Mouse (Mus musculus): ENCODE data around the gene Chic2. TPM values are rescaled to one million over a fixed set of nuclear protein-coding genes. Genes with fewer than 3 reads are reported as not detected.

Gene Chic2
- polyA plus RNA-seq, 1 experiment from 2014 or later, result 32.5 TPM

DNA sequence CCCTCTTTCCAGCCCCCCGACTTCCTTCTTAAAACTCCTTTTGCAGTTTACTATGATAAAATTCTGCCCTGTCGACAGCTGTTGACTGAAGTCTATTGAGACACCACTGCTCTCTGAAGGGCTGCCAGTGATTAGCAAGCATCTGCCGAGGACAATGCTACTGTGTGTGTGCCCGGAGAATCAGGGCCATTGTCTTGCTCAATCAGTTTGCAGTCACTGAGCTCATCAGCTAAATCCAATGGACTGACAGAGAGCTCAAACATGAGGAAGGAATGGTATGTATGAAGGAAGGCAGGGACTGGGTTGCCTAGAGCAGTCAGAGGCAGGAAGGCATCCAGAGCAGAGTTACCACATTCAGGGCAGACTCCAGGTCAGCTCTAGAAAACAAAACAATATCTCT is 18.6 kb upstream of the Chic2 start:
- Histone ChIP-seq H3K27me3 (replicated peaks) (peaks cover 23% of the 10 kb centered on the region), H3K9me3 (replicated peaks) (no peaks in the 10 kb centered on the region), H3K4me2 (no peak overlapping the region), H3K4me3 (no peak overlapping the region), H3K4me1 (no peaks in the 10 kb centered on the region), H3K27ac (no peak overlapping the region), H3K9ac (no peak overlapping the region), H3K36me3 (no peaks in the 10 kb centered on the region)
- no peak for ATAC-seq
- WGBS (ENCODE audit: insufficient replicate concordance), result 46% methylated on average over 4 of the region's 4 CpGs

DNA sequence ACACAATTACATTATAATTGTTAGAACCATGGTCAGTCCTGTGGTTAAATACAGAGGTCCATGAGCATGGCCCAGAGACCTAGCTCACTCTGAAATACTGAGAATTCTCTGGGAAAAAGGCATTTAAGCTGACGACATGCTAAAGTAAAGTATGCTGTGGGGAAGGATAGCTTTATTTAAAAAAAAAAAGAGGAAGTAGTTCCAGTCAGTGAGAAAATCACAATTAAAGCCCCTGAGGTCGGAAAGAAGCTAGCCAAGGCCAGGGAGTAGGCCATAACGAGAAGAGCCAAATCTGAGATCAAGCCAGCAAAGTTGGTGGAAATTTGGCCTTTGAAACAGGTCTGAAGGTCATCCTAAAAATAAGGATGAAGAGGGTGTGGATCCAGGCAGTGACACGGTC is 6.5 kb upstream of the Chic2 start:
- Histone ChIP-seq H3K9ac (no peak overlapping the region), H3K4me1 (no peaks in the 10 kb centered on the region), H3K36me3 (no peaks in the 10 kb centered on the region), H3K27ac (no peak overlapping the region), H3K4me2 (no peak overlapping the region), H3K9me3 (replicated peaks) (no peaks in the 10 kb centered on the region), H3K27me3 (replicated peaks) (peaks cover 20% of the 10 kb centered on the region; the same call in 1 of the 2 replicates), H3K4me3 (no peak overlapping the region)
- ATAC-seq, result no peak
- WGBS (ENCODE audit: insufficient replicate concordance), result 29% methylated on average over 4 of the region's 4 CpGs

DNA sequence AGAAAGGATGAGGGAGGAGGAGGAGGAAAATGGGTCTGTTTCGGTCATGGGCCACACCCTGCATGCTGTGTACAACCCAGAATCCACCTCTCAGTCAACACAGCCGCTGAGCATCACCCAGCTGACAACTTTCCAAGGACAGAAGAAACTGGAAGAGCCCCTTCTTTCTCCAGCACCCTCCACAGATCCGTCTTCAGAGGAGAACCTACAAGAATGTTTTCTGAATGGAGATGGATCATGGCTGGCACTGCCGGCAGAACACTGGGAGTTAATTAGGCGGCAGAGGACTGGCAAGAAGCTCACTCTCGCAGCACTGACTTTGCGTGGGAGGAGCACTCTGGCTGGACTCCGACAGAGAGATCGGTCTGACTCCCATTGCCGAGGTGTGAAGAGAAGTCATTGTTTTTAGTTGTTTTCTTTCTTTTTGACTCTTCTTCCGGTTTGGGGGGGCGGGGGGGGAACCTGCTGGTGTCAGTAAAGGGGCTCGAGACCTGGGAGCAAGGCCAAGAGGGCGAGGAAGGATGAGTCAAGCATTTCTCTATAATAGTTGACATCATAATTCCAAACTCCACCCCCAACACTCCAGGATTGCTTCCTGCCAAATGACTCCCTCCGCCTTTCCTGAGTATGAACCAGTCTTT is 2.2 kb upstream of the Chic2 start:
- H3K27ac ChIP-seq, result no peak overlapping the region
- ATAC-seq, result no peak
- 54% methylated on average over 15 of the region's 15 CpGs for WGBS (ENCODE audit: insufficient replicate concordance)
- H3K4me3 ChIP-seq, result no peak overlapping the region
- H3K9ac ChIP-seq, result no peak overlapping the region
- H3K27me3 ChIP-seq (replicated peaks), result peaks cover 20% of the 10 kb centered on the region; the same call in 1 of the 2 replicates
- H3K4me1 ChIP-seq, result peaks cover 21% of the 10 kb centered on the region
- no peaks in the 10 kb centered on the region for H3K9me3 ChIP-seq (replicated peaks)
- H3K4me2 ChIP-seq, result no peak overlapping the region
- H3K36me3 ChIP-seq, result peaks cover 2% of the 10 kb centered on the region

DNA sequence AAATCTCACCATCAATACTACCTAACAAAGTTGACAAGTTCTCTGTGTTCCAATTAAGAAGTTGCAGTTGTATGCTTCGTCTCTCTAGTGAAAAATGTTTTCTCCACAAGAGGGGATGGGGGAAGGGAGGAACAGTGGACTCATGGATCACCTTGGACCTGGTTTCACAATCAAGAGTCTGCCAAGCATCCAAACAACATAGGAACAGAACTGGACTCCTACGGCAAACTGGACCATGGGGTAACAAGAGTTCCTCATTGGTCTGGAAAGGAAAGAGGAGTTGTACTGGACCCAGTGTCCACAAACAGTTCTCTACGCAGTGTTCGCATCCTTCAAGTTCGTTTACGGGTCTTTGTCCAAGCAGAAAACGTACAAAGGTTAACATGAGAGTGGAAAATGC is 797 bp upstream of the Chic2 start:
- no peak overlapping the region for H3K9ac ChIP-seq
- peaks cover 14% of the 10 kb centered on the region; the same call in 1 of the 2 replicates for H3K27me3 ChIP-seq (replicated peaks)
- no peaks in the 10 kb centered on the region for H3K9me3 ChIP-seq (replicated peaks)
- 75% methylated on average over 7 of the region's 7 CpGs for WGBS (ENCODE audit: insufficient replicate concordance)
- peaks cover 11% of the 10 kb centered on the region for H3K36me3 ChIP-seq
- no peak overlapping the region; the same call in 1 of the 2 replicates for H3K4me2 ChIP-seq
- no peak for ATAC-seq
- H3K27ac ChIP-seq, result peak overlapping the region; percentile 49; the same call in 1 of the 2 replicates
- H3K4me3 ChIP-seq, result no peak overlapping the region
- H3K4me1 ChIP-seq, result peaks cover 25% of the 10 kb centered on the region

DNA sequence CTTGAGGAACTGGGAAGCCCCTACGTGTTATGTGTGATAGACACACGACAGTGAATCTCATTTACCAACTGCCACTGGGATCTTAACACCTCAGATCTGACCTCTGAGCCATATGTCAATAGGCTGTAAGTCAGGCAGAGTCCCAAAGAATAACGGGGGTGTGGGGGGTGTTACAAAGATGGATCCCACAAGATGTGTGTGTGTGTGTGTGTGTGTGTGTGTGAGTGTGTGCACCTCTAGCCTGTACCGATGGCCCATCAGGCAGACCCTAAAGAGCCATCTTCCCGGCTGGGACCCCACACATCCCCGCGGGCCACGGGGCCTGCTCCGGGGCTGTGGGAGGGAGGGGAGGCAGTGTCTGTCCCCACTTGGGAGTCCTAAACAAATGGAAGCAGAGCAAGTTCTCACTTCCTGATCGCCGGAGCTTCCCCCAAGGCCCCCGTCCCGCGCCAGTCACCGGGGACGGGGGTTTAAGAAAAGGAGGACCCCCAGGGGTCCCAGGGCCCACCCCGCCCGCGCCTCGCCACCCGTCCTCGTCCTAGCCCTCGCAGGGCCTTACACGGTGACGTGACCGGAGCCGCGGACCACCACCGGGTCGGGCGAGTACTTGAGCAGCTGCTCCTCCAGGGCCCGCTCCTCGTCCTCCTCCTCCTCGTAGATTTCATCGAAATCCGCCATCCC is 813 bp downstream of the Chic2 start:
- Histone ChIP-seq H3K4me1 (peaks cover 30% of the 10 kb centered on the region), H3K4me2 (peak overlapping the region; percentile 92), H3K27ac (peak overlapping the region; percentile 92), H3K27me3 (replicated peaks) (peaks cover 8% of the 10 kb centered on the region; the same call in 1 of the 2 replicates), H3K9ac (peak overlapping the region; percentile 98), H3K4me3 (peak overlapping the region; percentile 96), H3K9me3 (replicated peaks) (no peaks in the 10 kb centered on the region), H3K36me3 (peaks cover 11% of the 10 kb centered on the region)
- ATAC-seq, result peak; percentile 69
- WGBS (ENCODE audit: insufficient replicate concordance), result 1% methylated on average over 36 of the region's 36 CpGs

DNA sequence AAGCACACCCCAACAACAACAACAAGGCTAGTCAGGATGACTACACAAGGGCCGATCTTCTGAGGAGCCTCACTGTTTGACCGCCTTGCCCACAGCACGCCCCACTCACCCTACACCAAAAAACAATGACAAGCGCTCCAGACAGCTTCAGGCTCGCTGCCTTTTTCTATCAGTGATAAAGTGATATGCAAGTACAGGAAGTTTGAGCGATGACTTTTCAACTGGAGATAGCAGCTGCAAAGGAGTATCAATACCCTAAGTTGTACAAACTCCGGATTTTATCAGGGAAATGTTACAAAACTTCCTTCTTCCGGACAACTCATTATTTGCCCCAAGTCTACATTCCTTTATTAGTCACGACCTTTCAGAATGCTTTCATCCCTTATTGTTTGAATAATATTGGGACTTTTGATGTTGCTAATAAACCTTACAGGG is 1.5 kb downstream of the Chic2 start:
- H3K4me2 ChIP-seq, result peak overlapping the region; percentile 92
- H3K36me3 ChIP-seq, result peaks cover 11% of the 10 kb centered on the region
- H3K9ac ChIP-seq, result peak overlapping the region; percentile 98
- peaks cover 2% of the 10 kb centered on the region; the same call in 1 of the 2 replicates for H3K27me3 ChIP-seq (replicated peaks)
- peak overlapping the region; percentile 96 for H3K4me3 ChIP-seq
- no peaks in the 10 kb centered on the region for H3K9me3 ChIP-seq (replicated peaks)
- peaks cover 30% of the 10 kb centered on the region for H3K4me1 ChIP-seq
- ATAC-seq, result no peak
- no peak overlapping the region; the same call in 1 of the 2 replicates for H3K27ac ChIP-seq
- WGBS (ENCODE audit: insufficient replicate concordance), result 22% methylated on average over 9 of the region's 9 CpGs

DNA sequence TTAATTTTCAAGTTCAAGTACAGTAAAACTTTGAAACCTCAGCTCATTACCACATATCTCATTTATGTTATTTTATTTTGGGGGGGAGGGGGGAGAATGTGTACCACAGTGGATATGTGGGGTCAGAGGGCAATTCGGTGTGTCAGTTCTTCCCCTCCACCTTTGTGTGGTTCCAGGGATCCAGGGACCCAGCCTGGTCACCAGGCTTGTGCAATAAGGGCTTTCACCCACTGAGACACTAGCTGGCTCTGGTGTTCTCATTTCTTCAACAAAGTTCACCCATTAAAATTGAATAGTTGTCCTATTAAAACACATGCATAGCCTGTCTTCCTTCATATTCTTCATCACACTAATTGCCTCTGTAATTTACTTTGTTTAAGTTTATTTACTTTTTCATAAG is 5.3 kb downstream of the Chic2 start:
- Histone ChIP-seq H3K4me1 (peaks cover 27% of the 10 kb centered on the region), H3K9me3 (replicated peaks) (no peaks in the 10 kb centered on the region), H3K9ac (no peak overlapping the region), H3K36me3 (peaks cover 11% of the 10 kb centered on the region), H3K4me2 (no peak overlapping the region), H3K27me3 (replicated peaks) (no peaks in the 10 kb centered on the region), H3K27ac (no peak overlapping the region), H3K4me3 (no peak overlapping the region)
- 78% methylated on average over 1 of the region's 1 CpGs for WGBS (ENCODE audit: insufficient replicate concordance)
- no peak for ATAC-seq

DNA sequence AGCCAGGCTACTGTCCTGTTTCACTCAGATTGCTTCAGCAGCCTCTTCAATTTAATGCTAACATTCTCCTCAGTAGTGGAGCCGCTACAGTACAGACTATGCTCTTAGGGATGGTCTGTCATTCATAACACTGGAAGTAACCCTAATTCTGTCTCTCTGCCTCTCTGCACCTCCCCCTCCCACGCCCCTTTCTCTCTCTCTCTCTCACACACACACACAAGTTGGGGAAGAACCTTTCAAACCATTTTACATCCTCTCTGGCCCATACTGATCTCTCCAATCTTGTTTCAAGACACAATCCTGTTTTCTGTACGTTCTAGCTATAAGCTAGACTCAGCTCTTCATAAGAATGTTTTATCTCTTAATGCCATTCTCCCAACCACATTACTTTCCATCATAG is 9.1 kb downstream of the Chic2 start:
- Histone ChIP-seq H3K27ac (no peak overlapping the region), H3K4me1 (0 out of 2 replicates have a peak, but pooled peaks cover 6% of the 10 kb centered on the region), H3K9ac (no peak overlapping the region), H3K4me3 (no peak overlapping the region), H3K27me3 (replicated peaks) (no peaks in the 10 kb centered on the region), H3K9me3 (replicated peaks) (no peaks in the 10 kb centered on the region), H3K36me3 (peaks cover 12% of the 10 kb centered on the region), H3K4me2 (no peak overlapping the region)
- WGBS (ENCODE audit: insufficient replicate concordance), result 75% methylated on average over 3 of the region's 3 CpGs
- no peak for ATAC-seq

DNA sequence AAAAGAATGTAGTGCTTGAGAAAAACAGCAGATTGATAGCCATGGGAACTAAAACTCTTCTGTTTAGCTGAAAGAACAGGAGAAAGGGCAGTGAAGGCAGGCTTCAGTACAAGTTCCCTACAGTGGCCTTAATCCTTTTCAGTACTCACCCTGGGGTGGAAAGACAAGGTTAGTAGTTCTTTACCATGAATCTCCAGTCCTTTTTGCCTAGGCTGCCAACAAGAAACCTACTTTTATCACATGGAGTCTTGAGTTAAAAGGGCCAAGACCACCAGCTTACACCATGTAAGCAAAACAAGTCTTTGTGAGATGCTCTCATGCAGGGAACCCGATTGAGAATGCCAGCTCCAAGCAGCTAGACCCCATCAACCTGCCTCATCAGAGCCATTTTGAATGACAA is 29.8 kb downstream of the Chic2 start:
- Histone ChIP-seq H3K27me3 (replicated peaks) (no peaks in the 10 kb centered on the region), H3K9me3 (replicated peaks) (no peaks in the 10 kb centered on the region), H3K36me3 (peaks cover 9% of the 10 kb centered on the region; the same call in 1 of the 2 replicates), H3K4me2 (no peak overlapping the region), H3K4me1 (no peaks in the 10 kb centered on the region), H3K4me3 (no peak overlapping the region), H3K27ac (no peak overlapping the region), H3K9ac (no peak overlapping the region)
- ATAC-seq, result no peak
- 75% methylated on average over 1 of the region's 1 CpGs for WGBS (ENCODE audit: insufficient replicate concordance)

DNA sequence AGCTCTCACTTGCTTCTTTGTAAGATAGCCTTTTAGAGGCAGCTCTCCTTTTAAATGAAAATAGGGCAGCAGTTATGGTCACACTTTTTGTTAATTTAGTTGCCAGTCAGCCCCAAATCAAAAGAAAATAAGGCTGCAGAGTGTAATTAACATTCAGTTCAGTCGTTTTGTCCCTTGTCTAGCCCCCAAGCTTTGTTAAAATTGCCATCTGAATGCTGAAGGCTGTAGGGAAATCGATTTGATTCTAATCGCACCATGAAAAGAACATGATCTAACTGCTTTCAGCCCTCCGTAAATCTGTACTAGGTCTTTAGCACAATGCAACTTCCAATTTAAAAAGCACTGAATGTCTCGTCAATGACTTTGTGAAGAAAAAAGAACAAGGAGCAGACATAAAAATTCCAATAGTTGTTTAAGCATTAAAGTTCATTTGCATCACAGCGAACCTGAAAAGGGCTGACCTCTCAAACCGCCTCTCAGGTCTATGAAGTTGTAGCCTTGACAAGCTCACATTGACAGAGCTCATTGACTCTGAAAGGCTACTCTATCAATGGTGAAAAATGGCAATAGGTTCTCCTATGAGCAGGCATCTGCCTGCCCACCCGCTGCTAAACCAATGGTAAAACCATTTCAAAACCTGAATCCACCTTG is 31.7 kb downstream of the Chic2 start:
- ATAC-seq, result no peak
- Histone ChIP-seq H3K9ac (no peak overlapping the region), H3K4me1 (no peaks in the 10 kb centered on the region), H3K27me3 (replicated peaks) (no peaks in the 10 kb centered on the region), H3K4me2 (no peak overlapping the region), H3K36me3 (peaks cover 18% of the 10 kb centered on the region), H3K27ac (no peak overlapping the region), H3K4me3 (no peak overlapping the region), H3K9me3 (replicated peaks) (no peaks in the 10 kb centered on the region)
- 78% methylated on average over 8 of the region's 8 CpGs for WGBS (ENCODE audit: insufficient replicate concordance)

DNA sequence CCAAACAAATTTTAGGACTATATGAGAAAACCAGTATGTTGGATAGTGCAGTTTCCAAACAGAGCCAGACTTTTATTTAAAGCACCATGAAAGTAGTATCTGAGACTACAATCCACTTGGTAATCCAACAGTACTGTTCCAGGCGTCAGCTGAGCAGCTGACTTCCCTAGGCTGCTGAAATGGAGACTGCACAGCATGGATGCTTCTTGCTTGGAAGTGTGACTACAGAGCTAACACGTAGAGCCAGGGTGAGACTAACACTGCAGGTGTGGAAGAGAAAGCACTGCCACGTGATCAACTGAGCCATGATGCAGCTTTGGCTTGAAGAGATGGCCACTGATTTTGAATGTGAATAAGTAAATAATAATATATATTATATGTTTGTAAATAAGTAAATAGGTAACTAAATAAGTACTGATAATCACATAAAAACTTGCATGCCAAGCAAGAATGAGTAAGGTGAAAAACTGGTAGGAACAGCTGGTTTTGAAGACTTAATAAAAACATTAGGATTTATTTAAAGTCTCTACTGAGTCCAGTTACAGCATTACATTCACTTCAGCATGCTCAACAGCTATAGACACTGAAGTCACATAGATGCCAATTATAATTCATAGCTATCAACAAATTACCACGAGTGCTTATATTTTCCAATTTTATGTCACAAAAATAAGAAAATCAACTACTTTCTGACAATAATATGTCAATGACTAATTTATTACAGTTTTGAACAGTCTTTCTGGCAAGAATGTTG is 32.4 kb downstream of the Chic2 start:
- 68% methylated on average over 4 of the region's 4 CpGs for WGBS (ENCODE audit: insufficient replicate concordance)
- no peak for ATAC-seq
- no peaks in the 10 kb centered on the region for H3K27me3 ChIP-seq (replicated peaks)
- no peak overlapping the region for H3K9ac ChIP-seq
- H3K27ac ChIP-seq, result no peak overlapping the region
- H3K36me3 ChIP-seq, result peaks cover 24% of the 10 kb centered on the region
- H3K9me3 ChIP-seq (replicated peaks), result no peaks in the 10 kb centered on the region
- H3K4me2 ChIP-seq, result no peak overlapping the region
- H3K4me1 ChIP-seq, result no peaks in the 10 kb centered on the region
- H3K4me3 ChIP-seq, result no peak overlapping the region
